Mouse (Mus musculus): ENCODE measurements around the gene Lmod3.

DNA sequence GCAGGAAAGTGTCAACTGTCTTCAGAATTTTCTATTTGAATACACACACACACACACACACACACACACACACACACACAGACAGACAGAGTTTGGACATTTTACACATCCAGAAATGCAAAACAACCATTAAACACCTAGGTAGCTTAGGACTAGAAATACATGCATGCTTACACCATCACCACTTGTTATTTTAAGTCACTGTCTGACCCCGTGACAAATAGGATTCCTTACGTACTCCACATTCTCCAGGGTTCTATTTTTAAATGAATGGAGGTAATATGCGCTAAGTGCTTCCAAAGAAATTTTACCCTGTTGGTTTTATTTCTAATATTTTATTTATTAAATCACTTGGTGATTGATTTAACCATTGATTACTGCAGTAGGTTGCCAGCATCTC, 13.1 kb upstream of the Lmod3 start:
- TF ChIP-seq CTCF (IDR thresholded peaks at IDR 0.05) (no peak), EP300 (IDR thresholded peaks at IDR 0.05; ENCODE audit: insufficient read depth, low read depth, low read length) (no peak)

Measured in heart, adult 2 months (tissue).